Mouse (Mus musculus): ENCODE data around the gene Sgpl1. TPM values are rescaled to one million over a fixed set of nuclear protein-coding genes. Genes with fewer than 3 reads are reported as not detected.

The Sgpl1 gene
- polyA plus RNA-seq (2012; rRNA removed) = 10.3 and 13.1 TPM in 2 replicates

DNA sequence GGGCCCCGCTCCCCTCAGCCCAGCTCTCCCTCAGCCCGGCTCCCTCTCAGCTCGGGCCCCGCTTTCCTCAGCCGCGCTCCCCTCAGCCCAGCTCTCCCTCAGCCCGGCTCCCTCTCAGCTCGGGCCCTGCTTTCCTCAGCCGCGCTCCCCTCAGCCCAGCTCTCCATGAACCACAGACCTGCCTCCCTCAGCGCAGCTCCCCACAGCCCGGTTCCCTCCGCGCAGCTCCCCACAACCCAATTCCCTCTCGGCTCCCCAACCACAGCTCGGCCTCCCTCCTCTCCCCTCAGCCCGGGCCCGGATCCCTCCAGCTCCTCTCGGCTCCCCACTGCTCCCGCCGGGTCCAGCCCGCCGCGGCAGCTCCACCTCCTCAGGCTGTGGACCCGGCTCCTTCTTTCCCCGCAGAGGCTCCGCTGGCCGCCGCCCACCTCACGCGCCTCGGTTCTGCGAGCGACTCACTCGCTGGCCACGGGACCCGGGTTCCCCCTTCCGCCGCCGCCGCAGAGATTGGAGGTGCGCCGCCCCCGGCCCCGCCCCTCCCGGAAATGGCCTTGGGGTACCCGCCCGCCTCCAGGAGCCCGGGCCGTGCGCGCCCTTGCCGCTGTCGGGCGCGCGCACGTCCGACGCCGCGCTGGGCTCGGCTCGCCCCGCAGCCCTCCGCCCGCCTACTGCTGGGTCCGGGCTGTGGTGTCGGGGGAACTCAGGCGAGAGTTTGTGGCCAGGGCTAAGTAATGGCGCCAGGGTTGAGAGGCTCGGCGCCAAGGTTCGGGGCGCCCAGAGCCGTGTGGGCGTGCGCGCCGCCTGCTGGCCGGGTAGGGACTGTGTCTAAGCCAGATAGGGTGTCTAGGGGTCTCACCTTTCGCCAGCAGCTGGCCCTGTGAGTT, at the start of gene Sgpl1:
TSS of gene Sgpl1 (minus strand) at position 547 of the 884 bp plus-strand sequence.
- peaks cover 11% of the 10 kb centered on the region for H3K4me1 ChIP-seq (ENCODE audit: control insufficient read depth, insufficient read depth, low read length)
- peak within 1 kb of the TSS; percentile 95 for H3K4me3 ChIP-seq (ENCODE audit: control insufficient read depth, low read depth, low read length)
- no peaks in the 10 kb centered on the region for H3K36me3 ChIP-seq (ENCODE audit: control insufficient read depth, insufficient read depth, low read length)
- peaks cover 7% of the 10 kb centered on the region; the same call in 1 of the 2 replicates for H3K27me3 ChIP-seq (ENCODE audit: control insufficient read depth, insufficient read depth, low read length)
- TF ChIP-seq CTCF (IDR thresholded peaks at IDR 0.05; ENCODE audit: control insufficient read depth, insufficient read depth, insufficient replicate concordance, low read depth, low read length) = peak; percentile 73
- peak; percentile 35 for TF ChIP-seq POLR2A (IDR thresholded peaks at IDR 0.05; ENCODE audit: control insufficient read depth, low read depth, low read length)
- peak within 1 kb of the TSS; percentile 94 for H3K27ac ChIP-seq (ENCODE audit: control insufficient read depth, insufficient read depth, low read depth, low read length)

GRCm38 (mm10) chr10:61195718-61196291, 48.3 kb upstream of the Sgpl1 start:
- Histone ChIP-seq H3K27me3 (ENCODE audit: control insufficient read depth, insufficient read depth, low read length) (no peaks in the 10 kb centered on the region), H3K4me3 (ENCODE audit: control insufficient read depth, low read depth, low read length) (no peak overlapping the region), H3K27ac (ENCODE audit: control insufficient read depth, insufficient read depth, low read depth, low read length) (no peak overlapping the region), H3K4me1 (ENCODE audit: control insufficient read depth, insufficient read depth, low read length) (peaks cover 2% of the 10 kb centered on the region; the same call in 1 of the 2 replicates), H3K36me3 (ENCODE audit: control insufficient read depth, insufficient read depth, low read length) (no peaks in the 10 kb centered on the region)
- no peak for TF ChIP-seq POLR2A (IDR thresholded peaks at IDR 0.05; ENCODE audit: control insufficient read depth, low read depth, low read length)
- TF ChIP-seq CTCF (IDR thresholded peaks at IDR 0.05; ENCODE audit: control insufficient read depth, insufficient read depth, insufficient replicate concordance, low read depth, low read length) = no peak

GRCm38 (mm10) chr10:61195216-61195615, 47.7 kb upstream of the Sgpl1 start:
- H3K27me3 ChIP-seq (ENCODE audit: control insufficient read depth, insufficient read depth, low read length) = no peaks in the 10 kb centered on the region
- TF ChIP-seq CTCF (IDR thresholded peaks at IDR 0.05; ENCODE audit: control insufficient read depth, insufficient read depth, insufficient replicate concordance, low read depth, low read length) (no peak), POLR2A (IDR thresholded peaks at IDR 0.05; ENCODE audit: control insufficient read depth, low read depth, low read length) (no peak)

GRCm38 (mm10) chr10:61194611-61195010, 47.1 kb upstream of the Sgpl1 start:
- no peak overlapping the region for H3K27ac ChIP-seq (ENCODE audit: control insufficient read depth, insufficient read depth, low read depth, low read length)
- H3K4me1 ChIP-seq (ENCODE audit: control insufficient read depth, insufficient read depth, low read length) = peaks cover under 1% of the 10 kb centered on the region; the same call in 1 of the 2 replicates
- H3K27me3 ChIP-seq (ENCODE audit: control insufficient read depth, insufficient read depth, low read length) = no peaks in the 10 kb centered on the region
- H3K4me3 ChIP-seq (ENCODE audit: control insufficient read depth, low read depth, low read length) = no peak overlapping the region
- TF ChIP-seq CTCF (IDR thresholded peaks at IDR 0.05; ENCODE audit: control insufficient read depth, insufficient read depth, insufficient replicate concordance, low read depth, low read length) (no peak), POLR2A (IDR thresholded peaks at IDR 0.05; ENCODE audit: control insufficient read depth, low read depth, low read length) (no peak)
- no peaks in the 10 kb centered on the region for H3K36me3 ChIP-seq (ENCODE audit: control insufficient read depth, insufficient read depth, low read length)

More at GRCm38 (mm10) chr10:61195216-61195615, 47.7 kb upstream of the Sgpl1 start:
- Histone ChIP-seq H3K27ac (ENCODE audit: control insufficient read depth, insufficient read depth, low read depth, low read length) (no peak overlapping the region), H3K4me1 (ENCODE audit: control insufficient read depth, insufficient read depth, low read length) (peaks cover 2% of the 10 kb centered on the region; the same call in 1 of the 2 replicates), H3K36me3 (ENCODE audit: control insufficient read depth, insufficient read depth, low read length) (no peaks in the 10 kb centered on the region), H3K4me3 (ENCODE audit: control insufficient read depth, low read depth, low read length) (no peak overlapping the region)

GRCm38 (mm10) chr10:61188010-61188409, 40.5 kb upstream of the Sgpl1 start:
- peaks cover 7% of the 10 kb centered on the region for H3K4me1 ChIP-seq (ENCODE audit: control insufficient read depth, insufficient read depth, low read length)
- TF ChIP-seq POLR2A (IDR thresholded peaks at IDR 0.05; ENCODE audit: control insufficient read depth, low read depth, low read length) (0 out of 2 replicates have a peak, but pooled peaks have one; percentile 32), CTCF (IDR thresholded peaks at IDR 0.05; ENCODE audit: control insufficient read depth, insufficient read depth, insufficient replicate concordance, low read depth, low read length) (no peak)
- no peak overlapping the region for H3K4me3 ChIP-seq (ENCODE audit: control insufficient read depth, low read depth, low read length)
- H3K36me3 ChIP-seq (ENCODE audit: control insufficient read depth, insufficient read depth, low read length) = no peaks in the 10 kb centered on the region
- no peaks in the 10 kb centered on the region for H3K27me3 ChIP-seq (ENCODE audit: control insufficient read depth, insufficient read depth, low read length)
- no peak overlapping the region for H3K27ac ChIP-seq (ENCODE audit: control insufficient read depth, insufficient read depth, low read depth, low read length)

- Histone ChIP-seq H3K27ac (ENCODE audit: control insufficient read depth, insufficient read depth, low read depth, low read length) (peak overlapping the region; percentile 51), H3K4me1 (ENCODE audit: control insufficient read depth, insufficient read depth, low read length) (peaks cover 7% of the 10 kb centered on the region), H3K27me3 (ENCODE audit: control insufficient read depth, insufficient read depth, low read length) (no peaks in the 10 kb centered on the region), H3K36me3 (ENCODE audit: control insufficient read depth, insufficient read depth, low read length) (no peaks in the 10 kb centered on the region), H3K4me3 (ENCODE audit: control insufficient read depth, low read depth, low read length) (no peak overlapping the region)
- TF ChIP-seq CTCF (IDR thresholded peaks at IDR 0.05; ENCODE audit: control insufficient read depth, insufficient read depth, insufficient replicate concordance, low read depth, low read length) = no peak
- TF ChIP-seq POLR2A (IDR thresholded peaks at IDR 0.05; ENCODE audit: control insufficient read depth, low read depth, low read length) = no peak
Observed at GRCm38 (mm10) chr10:61187001-61187400, 39.5 kb upstream of the Sgpl1 start.

DNA sequence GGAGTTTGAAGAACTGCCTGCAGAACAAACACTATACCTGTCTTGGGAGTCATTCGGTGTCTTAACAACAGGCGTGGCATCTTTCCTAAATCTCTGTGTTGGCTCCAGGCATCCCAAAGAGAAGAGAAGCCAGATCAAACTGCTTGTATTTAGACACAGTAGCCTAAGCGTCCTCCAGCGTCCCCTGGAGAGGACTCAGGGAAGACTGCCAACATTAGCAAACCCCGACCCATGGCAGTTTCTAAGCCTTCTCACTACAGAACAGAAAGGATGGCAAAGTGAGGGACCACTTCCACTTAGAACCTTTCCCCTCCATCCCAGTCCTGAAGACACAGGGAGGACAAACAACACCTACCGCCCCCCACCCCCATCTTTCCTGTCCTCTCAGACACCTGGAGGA, 32.4 kb upstream of the Sgpl1 start:
- no peak overlapping the region for H3K27ac ChIP-seq (ENCODE audit: control insufficient read depth, insufficient read depth, low read depth, low read length)
- no peaks in the 10 kb centered on the region for H3K36me3 ChIP-seq (ENCODE audit: control insufficient read depth, insufficient read depth, low read length)
- no peak for TF ChIP-seq CTCF (IDR thresholded peaks at IDR 0.05; ENCODE audit: control insufficient read depth, insufficient read depth, insufficient replicate concordance, low read depth, low read length)
- no peak for TF ChIP-seq POLR2A (IDR thresholded peaks at IDR 0.05; ENCODE audit: control insufficient read depth, low read depth, low read length)
- no peaks in the 10 kb centered on the region for H3K27me3 ChIP-seq (ENCODE audit: control insufficient read depth, insufficient read depth, low read length)
- H3K4me1 ChIP-seq (ENCODE audit: control insufficient read depth, insufficient read depth, low read length) = peaks cover 5% of the 10 kb centered on the region
- H3K4me3 ChIP-seq (ENCODE audit: control insufficient read depth, low read depth, low read length) = no peak overlapping the region

Data from testis, adult 2 months (tissue).